Mouse (Mus musculus) forelimb bud, embryonic 11.5 days (tissue): ENCODE results near the gene Gemin5.
"Not testable (repeated sequence)": the region's sequence is repeated elsewhere in the genome, so short reads cannot be mapped to it uniquely, and the experiment has no call there.

Experiments
- DNase-seq: peaks from one replicate; pipeline ENCODE4 v3.0.0-alpha.2; 2012; ENCODE audit warnings: low read depth, low spot score

The Gemin5 gene

DNA sequence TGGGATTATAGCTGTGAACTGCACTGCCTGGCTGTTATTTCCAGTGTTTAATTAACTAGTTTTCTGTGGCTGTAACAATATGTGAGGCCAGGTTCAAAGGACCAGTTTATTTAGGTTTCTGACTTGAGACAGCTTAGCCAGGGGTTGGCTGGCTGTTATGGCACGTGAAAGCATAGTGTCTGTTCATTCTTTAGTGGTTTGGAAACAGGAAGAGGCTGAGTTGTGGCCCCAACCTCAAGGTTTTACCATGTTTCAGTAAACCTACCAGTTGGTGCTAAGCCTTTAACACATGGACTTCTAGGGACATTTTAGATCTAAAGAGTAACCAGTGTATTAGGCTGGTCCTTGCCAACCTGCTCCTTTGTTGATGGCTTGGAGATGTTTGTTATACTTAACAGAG is 51.8 kb downstream of the Gemin5 start:
- no peak for DNase-seq

GRCm38 (mm10) chr11:58107664-58108337 is 60.5 kb downstream of the Gemin5 start:
- DNase-seq: no peak

DNA sequence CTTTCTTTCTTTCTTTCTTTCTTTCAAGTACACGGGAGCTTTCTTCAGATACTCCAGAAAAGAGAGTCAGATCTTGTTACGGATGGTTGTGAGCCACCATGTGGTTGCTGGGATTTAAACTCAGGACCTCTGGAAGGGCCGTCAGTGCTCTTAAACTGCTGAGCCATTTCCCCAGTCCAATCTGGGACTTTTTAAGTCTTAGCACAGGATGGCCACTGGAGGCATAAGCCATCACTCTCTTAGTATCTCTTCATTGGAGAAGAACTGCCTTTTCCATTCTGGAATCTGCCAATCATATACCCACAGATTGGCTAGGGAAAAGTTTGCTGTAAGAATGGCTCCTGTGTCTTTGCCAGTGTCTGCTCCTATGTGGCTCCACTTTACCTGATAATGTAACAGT is 61.3 kb downstream of the Gemin5 start:
- no peak for DNase-seq

GRCm38 (mm10) chr11:58104351-58104791 is 64.0 kb downstream of the Gemin5 start:
- DNase-seq: no peak

DNA sequence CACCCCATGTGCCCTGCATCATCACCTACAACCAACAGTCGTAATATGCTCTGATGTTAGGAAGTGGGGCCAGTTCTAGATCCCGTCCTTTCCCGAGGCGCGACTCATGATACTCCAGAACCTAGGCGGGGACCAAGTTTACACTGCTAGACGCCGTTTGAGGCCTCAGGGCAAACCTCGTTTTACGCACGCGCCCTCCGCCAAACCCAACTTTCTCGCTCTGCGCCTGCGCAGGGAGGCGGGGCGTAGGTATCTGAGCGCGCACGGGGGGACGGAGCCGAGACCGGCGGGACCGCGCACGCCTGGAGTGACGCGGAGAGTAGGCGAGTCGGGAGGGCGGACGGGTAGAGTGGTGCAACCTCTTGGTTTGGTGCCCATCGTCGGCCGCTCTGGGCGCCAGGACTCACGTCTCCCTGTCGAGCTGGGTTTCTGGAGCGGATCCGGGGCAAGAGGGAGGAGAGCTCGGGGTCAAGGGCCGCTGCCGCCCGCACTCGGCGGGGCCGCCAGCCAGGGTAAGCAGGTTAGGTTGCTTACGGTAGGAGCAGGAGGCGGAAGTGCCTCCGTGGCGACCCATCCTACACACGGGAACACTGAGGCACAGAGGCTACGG is 64.5 kb downstream of the Gemin5 start, which contains the start of gene Cnot8:
Gene Cnot8, plus strand, starts transcription at position 457 of the 610 bp plus-strand sequence.
- peak; percentile 98 for DNase-seq

DNA sequence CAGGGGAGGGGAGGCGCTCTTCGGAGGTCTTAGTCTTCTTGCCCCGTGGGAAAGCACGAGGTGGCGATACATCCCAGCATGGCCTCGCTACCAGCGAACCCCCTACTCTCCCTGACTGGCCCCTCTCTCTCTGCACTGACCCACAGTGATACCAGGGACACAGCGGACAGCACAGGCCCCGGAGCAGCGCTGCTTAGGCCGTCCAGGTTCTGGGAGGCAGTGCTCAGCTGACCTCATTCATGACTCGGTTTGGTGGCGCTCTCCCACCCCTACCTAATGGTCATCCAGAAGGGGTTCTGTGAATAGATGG is 65.0 kb downstream of the Gemin5 start:
- no peak for DNase-seq

DNA sequence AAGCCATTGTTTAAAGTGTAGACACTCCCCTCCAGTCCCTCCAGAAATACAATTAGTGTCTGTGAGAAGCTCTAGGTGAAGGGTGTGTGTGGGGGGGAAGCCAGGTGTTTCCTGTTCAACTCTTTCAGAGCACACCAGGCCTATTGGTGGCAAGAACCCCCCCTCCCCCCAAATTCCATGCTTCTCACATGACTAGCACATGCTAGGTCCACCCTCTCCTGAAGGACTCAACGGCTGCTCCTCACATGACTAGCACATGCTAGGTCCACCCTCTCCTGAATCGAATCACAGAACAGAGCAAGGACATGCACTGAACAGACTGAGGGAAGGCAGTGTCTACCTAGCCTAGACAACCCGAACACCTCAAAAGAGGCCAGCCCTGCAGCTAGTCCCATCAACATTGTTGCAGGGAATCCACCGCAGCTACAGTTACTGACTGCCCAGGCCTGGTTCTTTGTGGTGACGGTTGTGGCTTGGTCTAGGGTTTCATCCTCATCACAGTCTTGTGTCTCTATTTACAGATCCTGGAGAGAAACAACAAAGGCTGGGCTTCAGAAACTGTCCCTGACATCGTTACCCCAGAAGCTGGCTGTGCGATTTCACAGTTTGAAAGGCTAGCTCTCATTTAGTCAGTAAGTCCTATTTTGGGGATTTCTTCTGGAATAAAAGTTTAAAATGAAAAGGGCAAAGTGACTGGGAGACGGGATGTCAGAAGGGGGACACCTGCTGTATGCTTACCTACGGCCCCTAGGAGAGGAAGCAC is 65.6 kb downstream of the Gemin5 start:
- peak; percentile 56 for DNase-seq

DNA sequence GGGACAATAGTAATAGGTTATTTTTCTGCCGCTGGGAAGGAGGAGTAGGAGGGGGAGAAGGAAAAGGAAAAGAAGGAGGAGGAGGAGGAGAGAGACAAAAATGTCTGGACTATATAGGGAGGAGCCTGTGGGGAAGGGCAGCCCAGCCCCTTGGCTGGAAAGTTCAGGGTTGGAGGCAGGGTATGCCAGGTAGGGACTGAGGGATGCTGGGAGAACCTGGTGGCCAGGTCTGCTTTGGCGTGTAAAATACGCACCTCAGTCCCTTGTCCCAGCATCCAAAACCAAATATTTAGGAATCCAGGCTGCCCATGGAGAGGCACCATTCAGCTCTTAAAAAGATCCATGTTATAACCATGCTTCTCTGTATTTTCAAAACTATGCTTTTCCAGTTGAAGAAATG is 66.2 kb downstream of the Gemin5 start:
- DNase-seq: no peak

DNA sequence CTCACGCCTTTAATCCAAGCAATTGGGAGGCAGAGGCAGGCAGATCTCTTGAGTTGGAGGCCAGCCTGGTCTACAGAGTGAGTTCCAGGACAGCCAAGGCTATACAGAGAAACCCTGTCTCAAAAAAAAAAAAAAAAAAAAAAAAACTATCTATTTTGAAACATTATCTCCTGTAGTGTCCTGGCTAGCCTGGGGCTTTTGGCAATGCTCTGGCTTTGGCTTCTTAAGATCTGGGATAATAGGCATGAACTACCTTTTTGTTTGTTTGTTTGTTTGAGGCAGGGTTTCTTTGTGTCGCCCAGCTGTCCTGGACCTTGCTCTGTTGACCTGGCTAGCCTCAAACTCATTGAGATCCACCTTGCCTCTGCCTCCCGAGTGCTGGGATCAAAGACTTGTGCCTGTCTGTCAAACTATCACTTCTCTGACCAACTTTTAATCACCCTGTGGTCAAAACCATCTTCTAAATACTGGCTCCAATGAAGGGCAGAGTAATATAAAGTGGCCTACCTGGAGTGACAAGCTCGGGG is 67.1 kb downstream of the Gemin5 start:
- no peak for DNase-seq

GRCm38 (mm10) chr11:58100006-58100405 is 68.3 kb downstream of the Gemin5 start:
- no peak for DNase-seq

- DNase-seq: not testable (repeated sequence)
Measured at GRCm38 (mm10) chr11:58098366-58098720, 70.0 kb downstream of the Gemin5 start.

- DNase-seq: no peak
Measured at GRCm38 (mm10) chr11:58097621-58098365, 70.5 kb downstream of the Gemin5 start.

GRCm38 (mm10) chr11:58096821-58097620 is 71.3 kb downstream of the Gemin5 start:
- no peak for DNase-seq

- no peak for DNase-seq
Measured at GRCm38 (mm10) chr11:58096160-58096559, 72.2 kb downstream of the Gemin5 start.

- DNase-seq: no peak
Measured at GRCm38 (mm10) chr11:58095561-58095960, 72.8 kb downstream of the Gemin5 start.

DNA sequence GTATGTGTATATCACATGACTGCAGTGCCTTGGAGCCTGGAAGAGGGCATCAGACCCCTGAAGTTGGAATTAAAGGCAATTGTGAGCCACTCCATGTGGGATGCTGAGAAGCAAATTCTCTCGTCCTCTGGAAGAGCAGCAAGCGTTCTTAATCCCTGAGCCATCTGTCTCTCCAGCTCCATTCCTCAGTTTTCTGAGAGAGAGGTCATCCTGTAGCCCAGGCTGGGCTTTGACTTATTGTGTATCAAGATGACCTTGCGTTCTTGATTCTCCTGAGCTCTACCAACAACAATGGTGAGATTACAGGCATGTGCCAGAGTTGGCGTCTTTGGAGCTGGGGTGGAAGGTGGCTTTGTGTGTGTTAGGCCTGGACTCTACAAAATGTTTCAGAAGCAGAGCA is 73.6 kb downstream of the Gemin5 start:
- DNase-seq: no peak

- peak; percentile 43 for DNase-seq
Measured at GRCm38 (mm10) chr11:58093021-58093528, 75.3 kb downstream of the Gemin5 start, which contains the start of gene Gm12248. Gene Gm12248 (minus strand): TSS chr11:58093134.

GRCm38 (mm10) chr11:58092541-58092940 is 75.8 kb downstream of the Gemin5 start:
- DNase-seq: no peak

- DNase-seq: no peak
Measured at GRCm38 (mm10) chr11:58081716-58082115, 86.6 kb downstream of the Gemin5 start.

DNA sequence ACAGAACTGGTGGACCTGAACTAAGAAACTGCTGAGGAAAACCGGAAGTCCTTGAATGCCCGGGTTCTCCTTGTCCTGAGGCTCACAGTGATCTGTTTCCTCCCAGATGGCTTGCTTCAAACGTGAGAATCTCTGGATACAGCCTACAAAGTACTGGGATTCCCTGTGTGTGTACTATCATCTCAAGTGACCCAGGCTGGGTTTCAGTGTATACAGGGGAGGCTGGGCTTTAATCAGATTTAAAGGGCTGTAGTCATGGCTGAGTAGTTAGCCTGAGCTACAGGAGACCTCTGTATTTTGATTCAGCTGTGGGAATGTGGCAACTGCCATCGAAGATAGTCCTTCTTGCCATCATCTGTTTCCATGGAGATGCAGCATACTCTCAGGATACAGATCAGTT is 91.1 kb downstream of the Gemin5 start:
- DNase-seq: no peak

- no peak for DNase-seq
Measured at GRCm38 (mm10) chr11:58072978-58073377, 95.4 kb downstream of the Gemin5 start.
